Mouse (Mus musculus): Measurements from ENCODE around the gene Nucks1. TPM values are rescaled to one million over a fixed set of nuclear protein-coding genes. Genes with fewer than 3 reads are reported as not detected.

Nucks1 gene
- polyA plus RNA-seq, 1 experiment from 2014 or later: 61.2 TPM

DNA sequence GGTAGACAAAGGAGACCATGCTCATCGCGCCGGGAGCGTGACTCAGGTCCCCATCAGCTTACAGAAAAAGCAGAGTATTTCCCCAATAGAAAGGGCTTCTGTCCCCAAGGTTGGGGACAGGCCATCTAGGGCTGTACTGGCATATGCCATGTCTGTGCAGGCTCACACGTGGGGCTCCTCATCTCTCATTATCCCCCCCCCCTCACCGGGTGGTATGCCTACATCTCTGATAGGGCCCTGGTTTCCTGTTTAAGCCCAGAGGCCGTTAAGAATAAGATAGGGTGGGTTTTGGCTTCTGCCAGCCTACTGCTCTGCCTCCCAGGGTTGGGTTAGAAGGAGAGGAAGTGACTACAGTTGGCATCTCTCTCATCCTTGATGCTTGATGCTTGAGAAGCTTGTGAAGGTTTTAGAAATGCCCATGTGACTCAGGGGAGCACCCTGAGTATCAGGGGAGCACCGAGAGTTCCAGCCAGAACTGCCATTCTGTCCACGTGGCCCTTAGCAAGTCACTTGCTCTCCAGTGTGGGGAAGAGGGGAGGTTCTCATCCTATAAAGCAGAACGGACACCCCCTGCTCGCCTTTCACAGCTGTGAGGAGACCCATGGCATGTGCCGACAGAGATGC, 44.0 kb downstream of the Nucks1 start:
- Histone ChIP-seq H3K4me1 (ENCODE audit: control insufficient read depth, insufficient read depth, low read length) (no peaks in the 10 kb centered on the region), H3K4me3 (ENCODE audit: low read depth, low read length) (no peak overlapping the region), H3K27me3 (ENCODE audit: control insufficient read depth, insufficient read depth, low read length) (no peaks in the 10 kb centered on the region), H3K27ac (ENCODE audit: low read length) (no peak overlapping the region), H3K9ac (replicated peaks; ENCODE audit: low read depth, low read length) (no peak overlapping the region), H3K9me3 (ENCODE audit: control insufficient read depth, low read depth, low read length) (no peaks in the 10 kb centered on the region), H3K4me2 (replicated peaks; ENCODE audit: low read depth, low read length) (no peak overlapping the region), H3K36me3 (ENCODE audit: control insufficient read depth, insufficient read depth, low read length) (no peaks in the 10 kb centered on the region)
- WGBS: 85% methylated on average over 12 of the region's 12 CpGs
- no peak for ATAC-seq (ENCODE audit: insufficient number of reproducible peaks, insufficient read depth, low FRiP score, low read depth)

DNA sequence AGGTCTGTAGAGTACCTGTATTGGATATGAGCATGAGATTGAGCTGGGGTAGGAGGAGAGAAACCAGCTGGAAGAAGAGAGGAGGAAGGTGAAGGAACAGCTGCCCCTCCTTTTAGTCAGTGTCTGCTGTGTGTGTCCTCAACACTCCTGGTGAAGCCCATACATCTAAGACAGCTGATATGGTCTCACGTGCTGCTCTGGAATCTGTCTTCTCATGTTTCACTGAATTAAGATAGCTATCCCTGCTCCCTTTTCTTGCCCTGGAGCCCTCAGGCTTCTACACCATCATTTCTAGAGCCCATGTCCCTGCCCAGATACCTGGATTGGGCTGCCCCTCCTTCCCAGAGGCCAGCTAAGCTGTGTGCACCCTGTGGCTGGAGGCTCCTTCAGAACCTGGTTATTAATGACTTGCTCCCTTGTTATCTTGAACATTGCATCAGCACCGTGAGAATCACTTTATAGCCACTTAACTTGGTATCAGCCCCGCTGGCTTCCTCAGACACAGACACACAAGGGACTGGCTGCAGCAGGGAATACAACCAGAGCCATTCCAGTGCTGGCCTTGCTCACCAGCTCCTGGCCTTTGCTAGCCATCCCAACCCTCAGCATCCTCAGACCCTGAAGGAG, 44.9 kb downstream of the Nucks1 start:
- H3K27me3 ChIP-seq (ENCODE audit: control insufficient read depth, insufficient read depth, low read length): no peaks in the 10 kb centered on the region
- no peaks in the 10 kb centered on the region for H3K36me3 ChIP-seq (ENCODE audit: control insufficient read depth, insufficient read depth, low read length)
- no peak overlapping the region for H3K27ac ChIP-seq (ENCODE audit: low read length)
- no peaks in the 10 kb centered on the region for H3K4me1 ChIP-seq (ENCODE audit: control insufficient read depth, insufficient read depth, low read length)
- no peaks in the 10 kb centered on the region for H3K9me3 ChIP-seq (ENCODE audit: control insufficient read depth, low read depth, low read length)
- no peak for ATAC-seq (ENCODE audit: insufficient number of reproducible peaks, insufficient read depth, low FRiP score, low read depth)
- WGBS: 25% methylated on average over 3 of the region's 3 CpGs
- no peak overlapping the region for H3K9ac ChIP-seq (replicated peaks; ENCODE audit: low read depth, low read length)
- no peak overlapping the region for H3K4me3 ChIP-seq (ENCODE audit: low read depth, low read length)
- no peak overlapping the region for H3K4me2 ChIP-seq (replicated peaks; ENCODE audit: low read depth, low read length)

DNA sequence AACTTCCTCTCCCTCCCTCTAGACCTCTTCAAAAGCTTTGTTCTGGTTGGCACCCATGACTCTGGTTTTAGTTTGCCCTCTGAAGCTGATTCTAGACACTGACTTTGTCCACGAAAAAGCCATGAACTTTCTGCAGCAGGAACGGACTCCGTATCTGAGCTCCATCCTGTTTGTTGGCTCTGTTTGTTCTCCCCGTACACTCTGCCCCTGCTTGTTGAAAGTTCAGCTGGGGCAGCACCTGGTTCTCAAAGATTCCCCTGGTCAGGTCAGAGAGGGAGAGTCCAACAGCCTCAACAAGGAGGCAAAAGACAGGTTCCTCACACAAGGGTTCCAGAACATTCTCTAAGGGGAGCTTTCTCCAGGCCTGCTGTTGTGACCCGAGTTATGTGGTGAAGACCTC, 47.1 kb downstream of the Nucks1 start:
- no peaks in the 10 kb centered on the region for H3K9me3 ChIP-seq (ENCODE audit: control insufficient read depth, low read depth, low read length)
- 0 out of 2 replicates have a peak, but pooled peaks cover 2% of the 10 kb centered on the region for H3K27me3 ChIP-seq (ENCODE audit: control insufficient read depth, insufficient read depth, low read length)
- H3K4me3 ChIP-seq (ENCODE audit: low read depth, low read length): no peak overlapping the region
- WGBS: 55% methylated on average over 5 of the region's 5 CpGs
- H3K4me1 ChIP-seq (ENCODE audit: control insufficient read depth, insufficient read depth, low read length): no peaks in the 10 kb centered on the region
- no peaks in the 10 kb centered on the region for H3K36me3 ChIP-seq (ENCODE audit: control insufficient read depth, insufficient read depth, low read length)
- no peak overlapping the region for H3K27ac ChIP-seq (ENCODE audit: low read length)
- H3K9ac ChIP-seq (replicated peaks; ENCODE audit: low read depth, low read length): no peak overlapping the region
- no peak overlapping the region for H3K4me2 ChIP-seq (replicated peaks; ENCODE audit: low read depth, low read length)
- no peak for ATAC-seq (ENCODE audit: insufficient number of reproducible peaks, insufficient read depth, low FRiP score, low read depth)

- Histone ChIP-seq H3K27me3 (ENCODE audit: control insufficient read depth, insufficient read depth, low read length) (0 out of 2 replicates have a peak, but pooled peaks cover 7% of the 10 kb centered on the region), H3K27ac (ENCODE audit: low read length) (no peak overlapping the region), H3K4me3 (ENCODE audit: low read depth, low read length) (no peak overlapping the region), H3K9me3 (ENCODE audit: control insufficient read depth, low read depth, low read length) (no peaks in the 10 kb centered on the region), H3K4me2 (replicated peaks; ENCODE audit: low read depth, low read length) (no peak overlapping the region), H3K9ac (replicated peaks; ENCODE audit: low read depth, low read length) (no peak overlapping the region), H3K4me1 (ENCODE audit: control insufficient read depth, insufficient read depth, low read length) (no peaks in the 10 kb centered on the region), H3K36me3 (ENCODE audit: control insufficient read depth, insufficient read depth, low read length) (no peaks in the 10 kb centered on the region)
- ATAC-seq (ENCODE audit: insufficient number of reproducible peaks, insufficient read depth, low FRiP score, low read depth): no peak
- WGBS: 72% methylated on average over 2 of the region's 2 CpGs
Measured at GRCm38 (mm10) chr1:131961004-131961403, 50.7 kb downstream of the Nucks1 start.

GRCm38 (mm10) chr1:131962606-131963084, 52.3 kb downstream of the Nucks1 start, which contains the start of gene Slc45a3:
Gene Slc45a3 (plus strand): TSS chr1:131962967.
- H3K27me3 ChIP-seq (ENCODE audit: control insufficient read depth, insufficient read depth, low read length): 0 out of 2 replicates have a peak, but pooled peaks cover 7% of the 10 kb centered on the region
- ATAC-seq (ENCODE audit: insufficient number of reproducible peaks, insufficient read depth, low FRiP score, low read depth): peak; percentile 77; the same call in 1 of the 2 replicates
- H3K36me3 ChIP-seq (ENCODE audit: control insufficient read depth, insufficient read depth, low read length): no peaks in the 10 kb centered on the region
- under 1% methylated on average over 35 of the region's 35 CpGs for WGBS
- H3K4me3 ChIP-seq (ENCODE audit: low read depth, low read length): peak within 1 kb of the TSS; percentile 65
- H3K27ac ChIP-seq (ENCODE audit: low read length): no peak within 1 kb of the TSS
- H3K9me3 ChIP-seq (ENCODE audit: control insufficient read depth, low read depth, low read length): no peaks in the 10 kb centered on the region
- peak within 1 kb of the TSS; percentile 34; the same call in 1 of the 2 replicates for H3K9ac ChIP-seq (replicated peaks; ENCODE audit: low read depth, low read length)
- H3K4me2 ChIP-seq (replicated peaks; ENCODE audit: low read depth, low read length): peak within 1 kb of the TSS; percentile 88
- H3K4me1 ChIP-seq (ENCODE audit: control insufficient read depth, insufficient read depth, low read length): no peaks in the 10 kb centered on the region

DNA sequence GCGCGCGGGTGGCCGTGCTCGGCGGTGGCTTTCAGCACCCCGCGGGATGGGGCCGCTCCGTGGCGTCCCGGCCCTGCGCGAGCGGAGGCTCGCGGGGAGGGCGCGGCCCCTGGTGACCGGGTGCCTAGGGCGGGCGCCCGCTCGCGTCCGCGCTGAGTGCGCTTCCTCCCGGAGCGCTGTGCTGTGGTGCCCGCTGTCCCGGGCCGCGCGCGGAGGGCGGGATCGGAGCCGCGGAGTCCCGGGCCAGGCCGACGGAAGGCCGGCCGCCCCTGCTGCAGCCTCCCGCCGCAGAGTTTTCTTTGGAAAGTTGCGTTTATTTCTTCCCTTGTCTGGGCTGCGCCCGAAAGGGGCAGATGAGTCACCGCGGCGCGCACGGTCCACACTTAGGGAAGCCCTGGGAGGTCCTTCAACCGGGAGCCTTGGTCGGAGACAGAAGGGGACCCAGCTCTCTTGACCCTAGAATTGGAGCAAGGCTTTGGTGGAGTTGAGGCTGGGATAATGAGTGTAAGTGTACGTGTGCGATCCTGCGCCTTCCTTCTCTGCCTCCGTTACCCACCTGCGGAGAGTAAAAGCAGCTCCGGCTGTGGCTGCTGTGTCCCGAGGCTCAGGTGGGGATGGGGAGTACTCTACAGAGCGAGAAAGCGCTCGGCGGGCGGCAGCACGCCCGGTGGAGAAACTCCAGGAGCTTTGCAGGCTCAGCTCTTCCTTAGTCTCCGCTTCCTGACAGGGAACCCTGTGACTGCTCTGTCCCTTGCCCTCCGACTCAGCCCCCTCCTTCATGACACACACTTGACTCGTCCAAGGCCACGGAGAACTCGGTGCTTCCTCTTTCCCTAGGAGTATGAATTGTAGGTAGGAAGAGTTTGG, 53.0 kb downstream of the Nucks1 start:
- peak; percentile 68 for ATAC-seq (ENCODE audit: insufficient number of reproducible peaks, insufficient read depth, low FRiP score, low read depth)

GRCm38 (mm10) chr1:131964100-131964499, 53.8 kb downstream of the Nucks1 start:
- peak overlapping the region; percentile 88; the same call in 1 of the 2 replicates for H3K4me2 ChIP-seq (replicated peaks; ENCODE audit: low read depth, low read length)
- H3K4me1 ChIP-seq (ENCODE audit: control insufficient read depth, insufficient read depth, low read length): no peaks in the 10 kb centered on the region
- 52% methylated on average over 5 of the region's 5 CpGs for WGBS
- H3K27ac ChIP-seq (ENCODE audit: low read length): no peak overlapping the region
- no peaks in the 10 kb centered on the region for H3K36me3 ChIP-seq (ENCODE audit: control insufficient read depth, insufficient read depth, low read length)
- H3K4me3 ChIP-seq (ENCODE audit: low read depth, low read length): peak overlapping the region; percentile 65
- ATAC-seq (ENCODE audit: insufficient number of reproducible peaks, insufficient read depth, low FRiP score, low read depth): no peak
- H3K9ac ChIP-seq (replicated peaks; ENCODE audit: low read depth, low read length): no peak overlapping the region
- H3K27me3 ChIP-seq (ENCODE audit: control insufficient read depth, insufficient read depth, low read length): 0 out of 2 replicates have a peak, but pooled peaks cover 7% of the 10 kb centered on the region
- no peaks in the 10 kb centered on the region for H3K9me3 ChIP-seq (ENCODE audit: control insufficient read depth, low read depth, low read length)

More for the DNA sequence above, 53.0 kb downstream of the Nucks1 start:
- Histone ChIP-seq H3K4me3 (ENCODE audit: low read depth, low read length) (peak overlapping the region; percentile 65), H3K27ac (ENCODE audit: low read length) (no peak overlapping the region), H3K27me3 (ENCODE audit: control insufficient read depth, insufficient read depth, low read length) (0 out of 2 replicates have a peak, but pooled peaks cover 7% of the 10 kb centered on the region), H3K4me2 (replicated peaks; ENCODE audit: low read depth, low read length) (peak overlapping the region; percentile 88), H3K9me3 (ENCODE audit: control insufficient read depth, low read depth, low read length) (no peaks in the 10 kb centered on the region), H3K4me1 (ENCODE audit: control insufficient read depth, insufficient read depth, low read length) (no peaks in the 10 kb centered on the region), H3K9ac (replicated peaks; ENCODE audit: low read depth, low read length) (peak overlapping the region; percentile 34; the same call in 1 of the 2 replicates), H3K36me3 (ENCODE audit: control insufficient read depth, insufficient read depth, low read length) (no peaks in the 10 kb centered on the region)
- WGBS: under 1% methylated on average over 76 of the region's 76 CpGs

GRCm38 (mm10) chr1:131964580-131964979, 54.2 kb downstream of the Nucks1 start:
- WGBS: 79% methylated on average over 7 of the region's 7 CpGs
- H3K9me3 ChIP-seq (ENCODE audit: control insufficient read depth, low read depth, low read length): no peaks in the 10 kb centered on the region
- ATAC-seq (ENCODE audit: insufficient number of reproducible peaks, insufficient read depth, low FRiP score, low read depth): no peak
- no peak overlapping the region for H3K9ac ChIP-seq (replicated peaks; ENCODE audit: low read depth, low read length)
- no peak overlapping the region for H3K27ac ChIP-seq (ENCODE audit: low read length)
- H3K36me3 ChIP-seq (ENCODE audit: control insufficient read depth, insufficient read depth, low read length): no peaks in the 10 kb centered on the region
- H3K4me1 ChIP-seq (ENCODE audit: control insufficient read depth, insufficient read depth, low read length): no peaks in the 10 kb centered on the region
- H3K27me3 ChIP-seq (ENCODE audit: control insufficient read depth, insufficient read depth, low read length): 0 out of 2 replicates have a peak, but pooled peaks cover 7% of the 10 kb centered on the region
- H3K4me3 ChIP-seq (ENCODE audit: low read depth, low read length): no peak overlapping the region
- no peak overlapping the region for H3K4me2 ChIP-seq (replicated peaks; ENCODE audit: low read depth, low read length)

All from stomach, embryonic 14.5 days (tissue).